Mouse (Mus musculus) lung, postnatal 0 days (tissue): ENCODE data around the gene Mroh2a.

Experiments used
- CTCF ChIP-seq: IDR thresholded peaks from 2 replicates; pipeline ENCODE4 v1.5.1; 2016; ENCODE audit warnings: antibody characterized with exemption, mild to moderate bottlenecking
- EP300 ChIP-seq: IDR thresholded peaks from 2 replicates; pipeline ENCODE4 v1.6.1; 2016; ENCODE audit warnings: antibody characterized with exemption, mild to moderate bottlenecking, control low read depth

GRCm38 (mm10) chr1:88249596-88249995 is 22.8 kb downstream of the Mroh2a start:
- TF ChIP-seq CTCF (no peak), EP300 (no peak)
